Mouse (Mus musculus): ENCODE results near the gene Ctbp2.

DNA sequence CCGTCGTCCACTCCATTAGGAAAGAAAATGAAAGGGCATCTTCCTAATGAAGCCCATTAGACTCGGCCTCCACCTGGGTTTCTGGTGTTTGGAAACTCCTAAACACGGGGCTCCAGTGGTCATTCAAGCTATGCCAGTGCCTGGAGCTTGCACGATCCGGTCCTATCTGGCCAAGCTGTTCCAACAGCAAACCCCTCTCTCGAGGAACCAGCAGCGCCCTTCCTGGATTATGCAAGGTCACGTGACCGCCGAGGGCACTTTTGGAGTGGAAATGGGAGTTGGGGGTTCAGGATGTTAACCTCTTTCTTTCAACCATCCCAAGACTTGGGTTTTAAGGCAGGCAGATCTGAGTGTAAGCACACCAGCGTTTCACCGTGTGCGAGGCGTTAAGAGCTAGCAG is 8.3 kb downstream of the Ctbp2 start:
- TF ChIP-seq CTCF (IDR thresholded peaks at IDR 0.05; ENCODE audit: control insufficient read depth, insufficient read depth, insufficient read length): no peak
- no peak for TF ChIP-seq CEBPB (IDR thresholded peaks at IDR 0.05; ENCODE audit: low read depth)
- no peak for TF ChIP-seq USF1 (IDR thresholded peaks at IDR 0.05; ENCODE audit: low read depth)
